Mouse (Mus musculus) heart, adult 18-20 months (tissue): ENCODE measurements around the gene Fgfr2. TPM values are rescaled to one million over a fixed set of nuclear protein-coding genes. Genes with fewer than 3 reads are reported as not detected.
A peak's percentile ranks its signal among the peaks of the same experiment; 100 is the strongest.

Experiments
- DNase-seq, 2 experiments: peaks; one replicate each; pipeline ENCODE4 v3.0.0; 2021 to 2022; ENCODE audit warnings: mixed read lengths in 1 of 2
- microRNA-seq, 2 experiments: library from miRNA; unstranded; fragments of <30 nt; microRNA quantifications; one replicate each; pipeline ENCODE4 v1.2.0; 2022
- total RNA-seq, 2 experiments: library from RNA; stranded (reverse); gene quantifications; 2 replicates each; pipeline ENCODE4 v1.2.3; 2021

Fgfr2 gene
- total RNA-seq, 2 experiments from 2014 or later, result 1.3 to 2.6 TPM

- no peak for DNase-seq
Measured at GRCm38 (mm10) chr7:130130226-130130625, 2992.9 kb downstream of the Fgfr2 start.

GRCm38 (mm10) chr7:130129359-130129960 lies 2993.7 kb downstream of the Fgfr2 start:
- no peak for DNase-seq

- no peak for DNase-seq
Measured at GRCm38 (mm10) chr7:130121507-130121906, 3001.6 kb downstream of the Fgfr2 start.

GRCm38 (mm10) chr7:130119466-130119865 lies 3003.7 kb downstream of the Fgfr2 start:
- DNase-seq, result no peak

- no peak for DNase-seq
Measured at GRCm38 (mm10) chr7:130118726-130119125, 3004.4 kb downstream of the Fgfr2 start.

- DNase-seq, result no peak
Measured at GRCm38 (mm10) chr7:130117466-130118123, 3005.6 kb downstream of the Fgfr2 start.

- DNase-seq, result peak; percentile 14 to 24
Measured at GRCm38 (mm10) chr7:130114436-130114835, 3008.7 kb downstream of the Fgfr2 start.

Small RNA genes lying within 50 kb of the gene (microRNA-seq; reads per million reads assigned to microRNA genes)
- 0 to 0.38 reads per million in 2 experiments for gene Mir7061

Other genes with a start within 250 kb of the Fgfr2 start
- 10 to 100 TPM; 35.8 to 36.4 TPM for gene Zranb1, start 192.2 kb downstream of the Fgfr2 start, total RNA-seq
- gene Ctbp2, start 1.0 kb upstream of the Fgfr2 start, total RNA-seq, result 10 to 100 TPM; 24.4 to 30.6 TPM